Mouse (Mus musculus) spleen, adult 2 months (tissue): Measurements from ENCODE around the gene Mrps23.

Source experiments
- CTCF ChIP-seq: fragments of 200-500 bp; IDR thresholded peaks from 2 replicates; pipeline ENCODE4 v1.5.1; 2011; ENCODE audit warnings: mild to moderate bottlenecking, inconsistent platforms; ENCODE audit not compliant: insufficient read depth, insufficient read length, insufficient replicate concordance; ENCODE audit errors: extremely low read depth
- POLR2A ChIP-seq: fragments of 200-500 bp; IDR thresholded peaks from 2 replicates; pipeline ENCODE4 v1.6.1; 2011; ENCODE audit warnings: low read depth, low read length, inconsistent platforms

- TF ChIP-seq POLR2A (no peak), CTCF (no peak)
These were observed 17.3 kb upstream of the Mrps23 start for GRCm38 (mm10) chr11:88186947-88187243.
